Mouse (Mus musculus): ENCODE data around the gene Parvg.

GRCm38 (mm10) chr15:84301641-84302420 is 22.0 kb upstream of the Parvg start:
- no peak for TF ChIP-seq POLR2A (IDR thresholded peaks at IDR 0.05; ENCODE audit: insufficient read depth, low read depth, low read length)
- TF ChIP-seq CTCF (IDR thresholded peaks at IDR 0.05; ENCODE audit: insufficient read depth, low read depth, low read length): 0 out of 2 replicates have a peak, but pooled peaks have one; percentile 7
